Mouse (Mus musculus): ENCODE measurements around the gene Tshz2.

DNA sequence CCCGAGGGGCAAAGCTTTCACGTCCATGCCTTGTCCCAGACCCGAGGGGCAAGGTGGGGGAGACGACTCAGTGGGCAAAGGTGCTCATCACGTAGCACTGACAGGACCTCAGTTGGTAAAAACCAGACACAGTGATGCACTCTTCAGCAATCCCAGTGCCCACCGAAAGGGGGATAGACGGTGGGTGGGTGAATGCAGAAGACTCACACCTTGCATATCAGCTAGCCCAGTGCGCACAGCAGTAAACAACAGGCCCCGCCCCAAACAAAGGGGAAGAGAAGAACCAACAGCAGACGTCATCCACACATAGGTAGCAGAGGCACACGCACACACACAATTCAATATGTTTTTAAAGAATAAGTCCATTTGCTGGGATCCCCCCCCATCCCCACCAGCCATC is 221.7 kb downstream of the Tshz2 start:
- TF ChIP-seq POLR2A (IDR thresholded peaks at IDR 0.05; ENCODE audit: low read depth, low read length), result no peak
- no peak for TF ChIP-seq CTCF (IDR thresholded peaks at IDR 0.05; ENCODE audit: extremely low read depth, insufficient read depth, insufficient read length, insufficient replicate concordance)

All from spleen, adult 2 months (tissue).